Comparison of ENCODE assay signal across 8 mouse cellular contexts in the genomic region with DNA sequence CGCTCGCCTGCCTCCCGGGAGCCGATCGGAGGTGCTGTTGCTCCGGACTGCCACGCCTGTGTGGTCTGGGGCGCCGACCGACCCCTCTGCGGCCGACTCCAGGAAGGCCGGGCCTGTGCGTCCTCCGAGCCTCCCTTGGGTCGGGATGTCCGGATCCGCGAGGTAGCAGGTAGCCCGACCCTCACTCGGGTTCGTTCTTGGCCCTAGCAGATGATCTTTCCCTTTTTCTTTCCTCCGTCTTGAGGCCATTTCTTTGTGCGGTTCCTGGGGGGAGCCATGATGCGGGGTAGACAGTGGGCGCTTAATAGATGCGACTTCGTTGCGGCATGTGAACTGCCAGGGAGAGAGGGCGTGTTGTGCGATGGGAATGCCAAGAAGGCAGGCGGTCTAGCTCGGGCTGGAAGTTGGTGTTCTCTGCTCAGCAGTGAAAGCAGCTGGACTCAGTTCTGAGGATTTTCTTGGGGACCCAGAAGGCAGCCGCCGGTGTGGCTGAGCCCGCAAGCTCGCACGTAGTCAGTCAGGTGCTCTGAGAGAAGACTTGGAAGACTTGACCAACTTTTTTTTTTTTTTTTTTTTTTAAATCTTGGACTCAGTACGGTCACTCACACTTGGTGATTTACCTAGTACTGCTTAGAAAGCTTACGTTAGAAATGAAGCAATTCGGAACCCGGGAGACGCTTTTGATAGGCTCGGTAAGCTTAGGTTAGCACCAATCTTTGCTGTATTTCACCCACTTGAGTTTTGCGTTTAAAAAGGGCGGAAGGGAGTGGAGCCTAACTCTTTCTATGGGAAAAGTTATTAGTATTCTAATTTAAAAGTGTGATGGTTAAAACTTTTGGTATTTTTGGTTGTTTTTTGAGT. TPM values are rescaled to one million over a fixed set of nuclear protein-coding genes. Genes with fewer than 3 reads are reported as not detected.
DNase-seq lines count a peak whose midpoint lies in the region; ATAC-seq and TF ChIP-seq lines count a peak whose summit lies in the region.

No protein-coding gene starts in this region.

- peak overlapping the region; percentile 85 for H3K9ac ChIP-seq in forebrain, postnatal 0 days
- H3K9ac ChIP-seq in intestine, embryonic 16.5 days (ENCODE audit: low read depth, low read length), result peak overlapping the region; percentile 93
- peak overlapping the region; percentile 92 for H3K9ac ChIP-seq in midbrain, embryonic 16.5 days (ENCODE audit: low read depth, low read length)

- 2% methylated on average over 46 of the region's 46 CpGs for WGBS in thymus, adult 2 months
- WGBS in forebrain, postnatal 0 days, result 2% methylated on average over 43 of the region's 46 CpGs
- 1% methylated on average over 44 of the region's 46 CpGs for WGBS in intestine, embryonic 16.5 days
- WGBS in midbrain, embryonic 16.5 days, result under 1% methylated on average over 45 of the region's 46 CpGs

- TF ChIP-seq POLR2A in thymus, adult 2 months (IDR thresholded peaks at IDR 0.05; ENCODE audit: control insufficient read depth, extremely low read depth, insufficient read depth, low read length, poor library complexity), result no peak
- TF ChIP-seq POLR2A in brain, embryonic 14.5 days (IDR thresholded peaks at IDR 0.05; ENCODE audit: borderline replicate concordance, extremely low read depth, insufficient read depth, insufficient read length, poor library complexity, severe bottlenecking), result no peak

- no peaks in the 10 kb centered on the region for H3K27me3 ChIP-seq in thymus, adult 2 months (ENCODE audit: control insufficient read depth, insufficient read depth, low read length)
- H3K27me3 ChIP-seq in forebrain, postnatal 0 days (ENCODE audit: insufficient read depth, low read length), result no peaks in the 10 kb centered on the region
- no peaks in the 10 kb centered on the region for H3K27me3 ChIP-seq in intestine, embryonic 16.5 days (replicated peaks; ENCODE audit: control insufficient read depth, insufficient read depth, low read length)
- no peaks in the 10 kb centered on the region for H3K27me3 ChIP-seq in midbrain, embryonic 16.5 days (ENCODE audit: control insufficient read depth, insufficient read depth, low read depth, low read length)

- TF ChIP-seq CTCF in thymus, adult 2 months (IDR thresholded peaks at IDR 0.05; ENCODE audit: borderline replicate concordance, control insufficient read depth, extremely low read depth, insufficient read depth, low read length, poor library complexity), result 0 out of 2 replicates have a peak, but pooled peaks have one; percentile 11
- TF ChIP-seq CTCF in brain, embryonic 14.5 days (IDR thresholded peaks at IDR 0.05; ENCODE audit: borderline replicate concordance, extremely low read depth, insufficient read depth, insufficient read length), result no peak
- TF ChIP-seq CTCF in forebrain, postnatal 0 days (IDR thresholded peaks at IDR 0.05; ENCODE audit: low read depth), result no peak

- H3K4me1 ChIP-seq in thymus, adult 2 months (replicated peaks; ENCODE audit: control insufficient read depth, insufficient read depth, low read length), result peaks cover 2% of the 10 kb centered on the region; the same call in 1 of the 2 replicates
- H3K4me1 ChIP-seq in forebrain, postnatal 0 days (ENCODE audit: insufficient read depth), result no peaks in the 10 kb centered on the region
- peaks cover 6% of the 10 kb centered on the region for H3K4me1 ChIP-seq in intestine, embryonic 16.5 days (ENCODE audit: control insufficient read depth, insufficient read depth, low read length)
- H3K4me1 ChIP-seq in midbrain, embryonic 16.5 days (ENCODE audit: control insufficient read depth, insufficient read depth, low read length), result peaks cover 11% of the 10 kb centered on the region

- no peaks in the 10 kb centered on the region for H3K9me3 ChIP-seq in forebrain, postnatal 0 days (ENCODE audit: low read length)
- H3K9me3 ChIP-seq in intestine, embryonic 16.5 days (ENCODE audit: control insufficient read depth, low read length), result no peaks in the 10 kb centered on the region
- H3K9me3 ChIP-seq in midbrain, embryonic 16.5 days (replicated peaks; ENCODE audit: control insufficient read depth, low read length, poor library complexity, severe bottlenecking), result no peaks in the 10 kb centered on the region

- no peak for DNase-seq in thymus, adult 2 months
- DNase-seq in thymus, postnatal 25 days, result no peak
- peak; percentile 84 for DNase-seq in brain, embryonic 14.5 days (ENCODE audit: low read depth)
- peak; percentile 72 for DNase-seq in forebrain, postnatal 0 days
- peak; percentile 58 for DNase-seq in liver
- DNase-seq in urinary bladder, postnatal 25 days (ENCODE audit: low spot score), result peak; percentile 39

- H3K4me2 ChIP-seq in forebrain, postnatal 0 days (ENCODE audit: low read depth), result peak overlapping the region; percentile 50
- peak overlapping the region; percentile 67 for H3K4me2 ChIP-seq in intestine, embryonic 16.5 days (ENCODE audit: low read depth, low read length)
- H3K4me2 ChIP-seq in midbrain, embryonic 16.5 days (ENCODE audit: low read length), result peak overlapping the region; percentile 68

- H3K27ac ChIP-seq in thymus, adult 2 months (ENCODE audit: control insufficient read depth, insufficient read depth, low read length), result no peak overlapping the region
- peak overlapping the region; percentile 89 for H3K27ac ChIP-seq in forebrain, postnatal 0 days (ENCODE audit: low read depth, low read length)
- peak overlapping the region; percentile 92 for H3K27ac ChIP-seq in intestine, embryonic 16.5 days (ENCODE audit: low read length)
- H3K27ac ChIP-seq in midbrain, embryonic 16.5 days (ENCODE audit: low read length), result peak overlapping the region; percentile 91

- peak; percentile 46 for ATAC-seq in forebrain, postnatal 0 days
- ATAC-seq in intestine, embryonic 16.5 days, result peak; percentile 43
- ATAC-seq in midbrain, embryonic 16.5 days, result peak; percentile 66

- H3K36me3 ChIP-seq in thymus, adult 2 months (ENCODE audit: control insufficient read depth, insufficient read depth, low read length), result no peaks in the 10 kb centered on the region
- no peaks in the 10 kb centered on the region for H3K36me3 ChIP-seq in forebrain, postnatal 0 days (ENCODE audit: insufficient read depth)
- no peaks in the 10 kb centered on the region for H3K36me3 ChIP-seq in intestine, embryonic 16.5 days (ENCODE audit: control insufficient read depth, insufficient read depth, low read length)
- no peaks in the 10 kb centered on the region for H3K36me3 ChIP-seq in midbrain, embryonic 16.5 days (ENCODE audit: control insufficient read depth, insufficient read depth, low read length)

- peak overlapping the region; percentile 78 for H3K4me3 ChIP-seq in thymus, adult 2 months (ENCODE audit: control insufficient read depth, insufficient read depth, low read length)
- peak overlapping the region; percentile 84 for H3K4me3 ChIP-seq in forebrain, postnatal 0 days (ENCODE audit: low read depth, low read length)
- peak overlapping the region; percentile 86 for H3K4me3 ChIP-seq in intestine, embryonic 16.5 days (ENCODE audit: low read length)
- H3K4me3 ChIP-seq in midbrain, embryonic 16.5 days (ENCODE audit: low read depth, low read length), result peak overlapping the region; percentile 93

RNA-seq across cellular contexts. Expression of a gene that starts 10.2 kb away (rescaled TPM):
- polyA plus RNA-seq in thymus, adult 2 months (2012; rRNA removed), result 4.8 and 5.5 TPM in 2 replicates
- 9.6 and 12.3 TPM in 2 replicates for polyA plus RNA-seq in brain, embryonic 14.5 days (2012; rRNA removed)
- total RNA-seq in forebrain, postnatal 0 days (2014; rRNA removed), result 22.2 and 25.9 TPM in 2 replicates
- 5.5 and 8.2 TPM in 2 replicates for polyA plus RNA-seq in forebrain, postnatal 0 days (2015; fragmentation: Nextera tagmentation; extraction: Ambion mirVana)
- 11.8 and 12.5 TPM in 2 replicates for polyA plus RNA-seq in intestine, embryonic 16.5 days (2015; fragmentation: Nextera tagmentation; extraction: Ambion mirVana)
- 16.6 and 17.9 TPM in 2 replicates for polyA plus RNA-seq in midbrain, embryonic 16.5 days (2015; fragmentation: Nextera tagmentation; extraction: Ambion mirVana)

Comparison
In these comparisons a context has a peak if more than half of its experiments do, and no peak if none do; other contexts are left out.
1. DNase-seq: peak in brain, embryonic 14.5 days (single experiment), forebrain, postnatal 0 days (single experiment), liver (single experiment) and urinary bladder, postnatal 25 days (single experiment); none in thymus, adult 2 months (single experiment) and thymus, postnatal 25 days (single experiment).
2. Peak in every context shown above with its lines, with median percentiles within 50 percentile points of each other: H3K4me3 ChIP-seq, ATAC-seq, H3K4me2 ChIP-seq and H3K9ac ChIP-seq.